Mouse (Mus musculus) small intestine, adult 2 months (tissue): ENCODE data around the gene Tmem238. TPM values are rescaled to one million over a fixed set of nuclear protein-coding genes. Genes with fewer than 3 reads are reported as not detected.
A peak's percentile ranks its signal among the peaks of the same experiment; 100 is the strongest.

Source experiments
- H3K27ac ChIP-seq: fragments of 200-500 bp; 2 replicates; pipeline ENCODE4 v1.5.1; 2012; ENCODE audit warnings: low read depth, low read length, control low read depth, inconsistent platforms; ENCODE audit not compliant: insufficient read depth
- H3K27me3 ChIP-seq: fragments of 200-500 bp; 2 replicates; pipeline ENCODE4 v1.6.1; 2012; ENCODE audit warnings: mild to moderate bottlenecking, moderate library complexity, low read length, inconsistent platforms; ENCODE audit not compliant: control insufficient read depth, insufficient read depth
- H3K36me3 ChIP-seq: fragments of 200-500 bp; 2 replicates; pipeline ENCODE4 v1.6.1; 2012; ENCODE audit warnings: mild to moderate bottlenecking, low read length, control low read depth, inconsistent platforms; ENCODE audit not compliant: control insufficient read depth, insufficient read depth
- H3K4me1 ChIP-seq: fragments of 200-500 bp; 2 replicates; pipeline ENCODE4 v1.6.1; 2012; ENCODE audit warnings: low read length, inconsistent platforms, mixed read lengths; ENCODE audit not compliant: control insufficient read depth, insufficient read depth, insufficient read length
- H3K4me3 ChIP-seq: fragments of 200-500 bp; 2 replicates; pipeline ENCODE4 v1.5.1; 2012; ENCODE audit warnings: low read depth, mild to moderate bottlenecking, control low read depth, inconsistent platforms, low read length, moderate library complexity
- CTCF ChIP-seq: fragments of 200-500 bp; IDR thresholded peaks from 2 replicates; pipeline ENCODE4 v1.5.1; 2012; ENCODE audit warnings: low read depth, mild to moderate bottlenecking, control low read depth, inconsistent platforms, low read length, moderate library complexity, mixed read lengths; ENCODE audit not compliant: insufficient replicate concordance, insufficient read length; ENCODE audit errors: extremely low read depth
- POLR2A ChIP-seq: fragments of 200-500 bp; IDR thresholded peaks from 2 replicates; pipeline ENCODE4 v1.6.1; 2012; ENCODE audit warnings: low read depth, mild to moderate bottlenecking, control low read depth, inconsistent platforms, low read length, moderate library complexity
- WGBS: fragments of 180-500 bp; shearing (Covaris S2); methylation state at CpG from one replicate; pipeline ENCODE4 v1.1.7; 2018; 5-methylcytosine and 5-hydroxymethylcytosine counted together
- polyA plus RNA-seq: library from polyadenylated mRNA; depleted of rRNA; stranded (reverse); fragments of >200 nt; gene quantifications from 2 replicates; pipeline ENCODE4 v1.2.3, GENCODE M21; 2012

The Tmem238 gene
- polyA plus RNA-seq, 1 experiment: 544 TPM

DNA sequence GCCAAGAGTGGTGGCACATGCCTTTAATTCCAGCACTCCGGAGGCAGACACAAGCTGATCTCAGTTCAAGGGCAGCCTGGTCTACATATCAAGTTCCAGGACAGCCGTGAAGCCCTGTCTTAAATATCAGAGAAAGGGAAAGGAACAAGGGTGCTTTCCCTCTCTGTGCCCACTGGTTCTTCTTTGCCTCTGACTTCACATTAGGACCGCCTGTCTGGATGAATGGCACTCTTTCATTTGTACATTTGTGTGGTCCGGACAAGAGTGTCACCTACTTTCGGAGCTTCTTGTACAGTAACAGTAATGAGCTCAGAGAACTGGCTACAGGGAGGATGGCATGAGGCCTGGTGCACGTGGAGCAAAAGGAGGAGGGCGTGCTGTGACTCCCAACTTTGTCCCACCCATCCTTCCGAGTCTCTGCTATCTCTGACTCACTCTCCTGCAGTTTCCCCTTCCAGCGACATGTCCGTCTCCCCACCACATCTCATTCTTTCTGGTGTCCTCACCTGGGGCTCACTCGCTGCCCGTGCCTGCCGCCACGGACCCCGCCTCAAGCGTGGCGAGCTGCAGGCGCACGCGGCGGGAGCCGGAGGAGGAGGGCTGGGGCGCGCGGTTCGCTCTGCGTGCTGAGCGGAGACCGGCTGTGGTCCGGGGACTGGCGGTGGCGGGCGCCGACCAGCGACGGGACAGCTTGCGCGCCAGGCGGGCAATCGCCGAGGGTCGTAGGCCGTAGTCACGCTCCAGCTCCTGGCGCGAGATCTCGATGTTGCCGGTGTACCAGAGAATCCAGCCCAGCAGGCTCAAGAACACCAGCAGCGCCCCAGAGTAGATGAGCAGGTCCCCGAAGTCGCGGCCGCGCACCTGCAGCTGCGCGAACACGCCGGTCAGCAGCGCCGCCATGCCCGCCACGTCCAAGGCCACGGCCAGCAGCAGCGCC, 689 bp downstream of the Tmem238 start:
- TF ChIP-seq CTCF: no peak
- TF ChIP-seq POLR2A: no peak
- Histone ChIP-seq H3K36me3 (peaks cover 8% of the 10 kb centered on the region), H3K4me1 (peaks cover 7% of the 10 kb centered on the region; the same call in 1 of the 2 replicates), H3K27ac (peak overlapping the region; percentile 77), H3K4me3 (peak overlapping the region; percentile 81), H3K27me3 (no peaks in the 10 kb centered on the region)
- WGBS: 1% methylated on average over 64 of the region's 64 CpGs

GRCm38 (mm10) chr7:4783667-4784268, 5.7 kb downstream of the Tmem238 start:
- TF ChIP-seq CTCF: no peak
- TF ChIP-seq POLR2A: no peak
- Histone ChIP-seq H3K4me3 (no peak overlapping the region), H3K36me3 (peaks cover 8% of the 10 kb centered on the region), H3K27ac (no peak overlapping the region), H3K27me3 (peaks cover 6% of the 10 kb centered on the region; the same call in 1 of the 2 replicates), H3K4me1 (no peaks in the 10 kb centered on the region; the same call in 1 of the 2 replicates)
- WGBS: 87% methylated on average over 14 of the region's 14 CpGs

- Histone ChIP-seq H3K27me3 (peaks cover 12% of the 10 kb centered on the region), H3K36me3 (peaks cover 8% of the 10 kb centered on the region), H3K27ac (no peak within 1 kb of the TSS), H3K4me1 (no peaks in the 10 kb centered on the region), H3K4me3 (no peak within 1 kb of the TSS)
- TF ChIP-seq CTCF: no peak
- no peak for TF ChIP-seq POLR2A
- WGBS: 73% methylated on average over 2 of the region's 2 CpGs
These were observed 6.7 kb downstream of the Tmem238 start, which contains the start of the genes Il11 and Tmem190 for GRCm38 (mm10) chr7:4782759-4783158. Gene Il11 (minus strand): TSS chr7:4782859. Gene Tmem190 (plus strand): TSS chr7:4782937.

DNA sequence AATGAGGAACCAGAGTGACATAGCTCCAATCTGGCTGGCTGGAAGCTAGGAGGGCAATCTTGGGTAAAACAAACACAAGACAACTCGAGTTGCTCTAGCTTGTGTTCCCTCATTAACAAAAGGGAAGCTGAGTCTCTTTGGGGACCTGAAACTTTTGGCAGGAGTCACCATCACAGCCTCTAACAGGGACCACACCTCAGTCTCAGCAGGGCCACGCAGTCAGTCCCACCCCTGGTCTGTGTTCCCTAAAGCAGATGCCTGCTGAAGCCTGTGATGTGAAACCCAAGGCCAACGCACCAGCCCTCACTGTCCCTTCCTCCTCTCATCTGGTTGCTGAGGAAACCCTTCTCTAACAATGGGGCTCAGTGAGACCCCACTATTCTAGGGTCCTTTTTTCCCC, 7.3 kb downstream of the Tmem238 start:
- no peak for TF ChIP-seq POLR2A
- no peak for TF ChIP-seq CTCF
- Histone ChIP-seq H3K27me3 (peaks cover 18% of the 10 kb centered on the region), H3K36me3 (peaks cover 8% of the 10 kb centered on the region), H3K27ac (no peak overlapping the region), H3K4me3 (no peak overlapping the region), H3K4me1 (no peaks in the 10 kb centered on the region; the same call in 1 of the 2 replicates)
- WGBS: 32% methylated on average over 3 of the region's 3 CpGs

GRCm38 (mm10) chr7:4779921-4780320, 9.5 kb downstream of the Tmem238 start:
- TF ChIP-seq POLR2A: no peak
- no peak for TF ChIP-seq CTCF
- WGBS: 26% methylated on average over 5 of the region's 5 CpGs
- Histone ChIP-seq H3K36me3 (peaks cover 5% of the 10 kb centered on the region), H3K27ac (no peak overlapping the region), H3K4me1 (no peaks in the 10 kb centered on the region; the same call in none of the 2 replicates), H3K4me3 (no peak overlapping the region), H3K27me3 (peaks cover 35% of the 10 kb centered on the region)

DNA sequence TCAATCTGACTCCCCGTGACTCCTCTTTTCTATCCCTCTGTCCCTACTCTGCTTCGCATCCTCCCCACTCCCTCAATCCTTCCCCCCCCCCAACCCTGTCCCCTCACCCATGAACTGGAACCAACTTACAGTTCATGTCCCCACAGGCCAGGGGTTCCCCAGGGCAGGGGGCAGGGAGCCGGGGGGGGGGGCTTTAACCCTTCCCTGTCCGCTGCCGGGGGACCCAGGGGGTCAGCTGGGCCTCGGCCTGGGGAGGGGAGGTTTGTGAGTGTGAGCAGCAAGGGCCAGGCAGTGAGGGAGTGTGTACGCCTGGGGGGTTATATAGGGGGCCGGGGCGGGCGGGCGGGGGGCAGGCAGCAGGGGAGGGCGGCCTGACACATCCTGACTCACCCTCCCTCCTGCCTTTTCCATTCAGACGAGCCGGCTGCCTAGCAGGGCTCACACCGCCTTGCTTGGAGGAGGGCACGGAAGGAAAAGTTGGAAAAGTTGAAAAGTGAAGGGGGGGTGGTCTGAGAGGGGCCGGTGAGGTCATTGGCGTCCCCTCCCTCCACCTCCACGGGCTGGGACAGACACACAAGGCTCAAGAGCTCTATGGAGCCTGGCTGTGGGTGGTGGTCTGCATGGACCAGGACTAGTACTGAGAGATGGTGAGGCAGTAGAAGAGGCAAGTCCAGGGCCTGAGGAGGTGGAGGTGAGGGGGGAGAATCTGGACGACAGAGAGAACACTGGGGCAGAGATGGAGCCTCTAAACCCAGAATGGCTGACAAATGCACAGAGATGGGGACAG, 11.4 kb downstream of the Tmem238 start:
- Histone ChIP-seq H3K4me3 (no peak overlapping the region), H3K36me3 (no peaks in the 10 kb centered on the region), H3K27me3 (peaks cover 35% of the 10 kb centered on the region), H3K4me1 (no peaks in the 10 kb centered on the region; the same call in none of the 2 replicates), H3K27ac (no peak overlapping the region)
- TF ChIP-seq CTCF: no peak
- 21% methylated on average over 19 of the region's 20 CpGs for WGBS
